ENCODE assay signal across 13 mouse cellular contexts in the genomic region with DNA sequence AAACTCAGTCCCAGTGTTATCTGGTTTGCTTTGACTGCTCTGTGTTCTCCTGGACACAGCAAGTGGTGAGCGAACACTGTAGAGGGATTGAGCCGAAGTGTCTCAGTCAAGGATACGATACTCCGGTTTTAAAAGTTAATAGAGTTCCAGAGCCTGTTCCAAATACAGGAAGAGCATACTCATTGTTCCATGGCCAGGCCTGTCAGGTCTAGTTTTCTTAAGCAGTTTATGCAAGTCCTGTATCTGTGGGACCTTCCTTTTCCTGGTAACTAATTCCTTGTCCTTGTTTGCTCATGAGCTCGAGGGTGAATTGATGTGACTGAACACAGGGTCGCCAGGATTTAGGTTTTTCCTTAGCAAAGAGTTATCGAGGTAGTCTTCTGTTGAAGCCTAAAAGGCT. TPM values are rescaled to one million over a fixed set of nuclear protein-coding genes. Genes with fewer than 3 reads are reported as not detected.
DNase-seq lines count a peak whose midpoint lies in the region; ATAC-seq and TF ChIP-seq lines count a peak whose summit lies in the region.
"Had no signal": no experiment of that assay in that cellular context is flagged by ENCODE, and none has a peak within 500 bp of the region (broad histone marks: within the 10 kb centered on the region; RNA-seq: fewer than 3 reads in every experiment).

No protein-coding gene starts in this region.

- H3K36me3 ChIP-seq in heart, postnatal 0 days (replicated peaks; ENCODE audit: control insufficient read depth, insufficient read depth, low read length) = no peaks in the 10 kb centered on the region
- H3K36me3 ChIP-seq in midbrain, embryonic 10.5 days = no peaks in the 10 kb centered on the region
- no peaks in the 10 kb centered on the region for H3K36me3 ChIP-seq in midbrain, embryonic 14.5 days (ENCODE audit: control insufficient read depth, insufficient read depth, low read length)

- peak overlapping the region; percentile 23; the same call in 1 of the 2 replicates for H3K9ac ChIP-seq in heart, postnatal 0 days (replicated peaks; ENCODE audit: low read depth, low read length)
- H3K9ac ChIP-seq in midbrain, embryonic 14.5 days (replicated peaks; ENCODE audit: low read length) = no peak overlapping the region
- H3K9ac ChIP-seq: lung, embryonic 14.5 days had no signal

- peak overlapping the region; percentile 43 for H3K4me2 ChIP-seq in heart, postnatal 0 days (ENCODE audit: low read depth, low read length)
- H3K4me2 ChIP-seq in midbrain, embryonic 14.5 days (ENCODE audit: low read length) = no peak overlapping the region
- H3K4me2 ChIP-seq: lung, embryonic 14.5 days had no signal

- WGBS in heart, postnatal 0 days = 23% methylated on average over 7 of the region's 7 CpGs
- WGBS in midbrain, embryonic 10.5 days = 64% methylated on average over 7 of the region's 7 CpGs
- 43% methylated on average over 7 of the region's 7 CpGs for WGBS in midbrain, embryonic 14.5 days

- TF ChIP-seq EP300 in heart, postnatal 0 days (IDR thresholded peaks at IDR 0.05; ENCODE audit: low read depth) = no peak

- DNase-seq in heart, postnatal 0 days (ENCODE audit: low spot score) = peak; percentile 51
- no peak for DNase-seq in heart, postnatal 4 days
- no peak for DNase-seq in midbrain, embryonic 10.5 days (ENCODE audit: low spot score)
- no peak for DNase-seq in midbrain, embryonic 14.5 days
- DNase-seq in fat pad, adult 2 months (ENCODE audit: extremely low read depth, low read depth, low spot score) = peak; percentile 57
- DNase-seq in T-cell, adult 2 months (ENCODE audit: low spot score) = no peak
- DNase-seq in adrenal gland, postnatal 14 days = no peak
- DNase-seq: cerebellum, adult 2 months; lung, embryonic 14.5 days; thymus, postnatal 4 days had no signal

- TF ChIP-seq CTCF in heart, postnatal 0 days (IDR thresholded peaks at IDR 0.05; ENCODE audit: low read depth) = no peak

- H3K27me3 ChIP-seq in heart, postnatal 0 days (ENCODE audit: control insufficient read depth, insufficient read depth, low read length) = no peaks in the 10 kb centered on the region
- H3K27me3 ChIP-seq in midbrain, embryonic 10.5 days (ENCODE audit: low read depth, poor library complexity, severe bottlenecking) = no peaks in the 10 kb centered on the region
- H3K27me3 ChIP-seq in midbrain, embryonic 14.5 days (ENCODE audit: control insufficient read depth, insufficient read depth, low read length) = no peaks in the 10 kb centered on the region
- H3K27me3 ChIP-seq: CH12.LX; megakaryocyte, embryonic 14.5 days had no signal

- H3K4me3 ChIP-seq in heart, postnatal 0 days (ENCODE audit: low read depth, low read length) = no peak overlapping the region
- no peak overlapping the region for H3K4me3 ChIP-seq in midbrain, embryonic 10.5 days
- no peak overlapping the region for H3K4me3 ChIP-seq in midbrain, embryonic 14.5 days (replicated peaks; ENCODE audit: low read depth, low read length)
- H3K4me3 ChIP-seq: megakaryocyte, embryonic 14.5 days had no signal

- H3K27ac ChIP-seq in heart, postnatal 0 days (ENCODE audit: low read depth) = peak overlapping the region; percentile 64
- H3K27ac ChIP-seq in midbrain, embryonic 10.5 days (replicated peaks) = 0 out of 2 replicates have a peak overlapping the region, but pooled peaks have one; percentile 7
- no peak overlapping the region for H3K27ac ChIP-seq in midbrain, embryonic 14.5 days (replicated peaks; ENCODE audit: low read depth, low read length)
- H3K27ac ChIP-seq: hindbrain, postnatal 0 days had no signal

- H3K4me1 ChIP-seq in heart, postnatal 0 days (ENCODE audit: control insufficient read depth, insufficient read depth) = peaks cover 29% of the 10 kb centered on the region
- peaks cover 35% of the 10 kb centered on the region for H3K4me1 ChIP-seq in midbrain, embryonic 10.5 days
- peaks cover 16% of the 10 kb centered on the region for H3K4me1 ChIP-seq in midbrain, embryonic 14.5 days (ENCODE audit: control insufficient read depth, insufficient read depth, low read length)

- no peak; the same call in 1 of the 2 replicates for ATAC-seq in heart, postnatal 0 days (ENCODE audit: insufficient read depth, low read depth)
- ATAC-seq in midbrain, embryonic 14.5 days (ENCODE audit: low FRiP score, low TSS enrichment) = no peak
- ATAC-seq: hindbrain, postnatal 0 days had no signal

- H3K9me3 ChIP-seq in heart, postnatal 0 days (replicated peaks; ENCODE audit: control insufficient read depth, low read length) = no peaks in the 10 kb centered on the region
- no peaks in the 10 kb centered on the region for H3K9me3 ChIP-seq in midbrain, embryonic 10.5 days (replicated peaks)
- H3K9me3 ChIP-seq in midbrain, embryonic 14.5 days (ENCODE audit: control insufficient read depth, low read length) = no peaks in the 10 kb centered on the region
- H3K9me3 ChIP-seq: megakaryocyte, embryonic 14.5 days had no signal

RNA-seq across cellular contexts. Expression of gene Arhgap32, which starts 19.4 kb away (rescaled TPM):
- total RNA-seq in heart, postnatal 0 days (2014; rRNA removed; ENCODE audit: low replicate concordance) = 9.0 and 11.4 TPM in 2 replicates
- polyA plus RNA-seq in heart, postnatal 0 days (2015; fragmentation: Nextera tagmentation; extraction: Ambion mirVana) = 1.8 and 1.9 TPM in 2 replicates
- 10 to 100 TPM; 41.0 to 43.9 TPM for total RNA-seq in heart, postnatal 4 days (2021)
- polyA plus RNA-seq in midbrain, embryonic 10.5 days (2016; fragmentation: Nextera tagmentation; extraction: Ambion mirVana) = 4.2 TPM in 2 replicates
- polyA plus RNA-seq in midbrain, embryonic 14.5 days (2014; fragmentation: Nextera tagmentation; extraction: Ambion mirVana) = 18.0 and 19.7 TPM in 2 replicates
- 45.4 and 48.3 TPM in 2 replicates for total RNA-seq in adrenal gland, postnatal 14 days (2021)

Comparison
In these comparisons a context has a peak if more than half of its experiments do, and no peak if none do; other contexts are left out.
1. DNase-seq: peak in heart, postnatal 0 days (single experiment) and fat pad, adult 2 months (single experiment); none in heart, postnatal 4 days (single experiment), midbrain, embryonic 10.5 days (single experiment), midbrain, embryonic 14.5 days (single experiment), T-cell, adult 2 months (single experiment) and adrenal gland, postnatal 14 days (single experiment).